Mouse (Mus musculus) C2C12 (cell line): ENCODE measurements at regions not wholly inside any gene's neighbourhood (a gene's known extent, or its start where the extent isn't known, plus 50 kb on each side); places are given as distances from the start of the nearest gene placed in this dataset.

Experiments
- CTCF ChIP-seq: IDR thresholded peaks from one replicate; pipeline ENCODE4 v1.5.1; 2011; ENCODE audit not compliant: control insufficient read depth, insufficient read depth, insufficient read length
- FOSL1 ChIP-seq: IDR thresholded peaks from one replicate; pipeline ENCODE4 v1.8.0; 2011; ENCODE audit warnings: mild to moderate bottlenecking, low read length; ENCODE audit not compliant: poor library complexity, insufficient read depth, severe bottlenecking
- MYOD1 ChIP-seq: IDR thresholded peaks from one replicate; pipeline ENCODE4 v1.6.1; 2011; ENCODE audit warnings: low read depth; ENCODE audit not compliant: control insufficient read depth, insufficient read length
- MYOG ChIP-seq: IDR thresholded peaks from one replicate; pipeline ENCODE4 v1.6.1; 2011; ENCODE audit not compliant: control insufficient read depth, insufficient read length; ENCODE audit errors: extremely low read depth
- USF1 ChIP-seq: IDR thresholded peaks from one replicate; pipeline ENCODE4 v1.6.1; 2011; ENCODE audit warnings: low read depth, mild to moderate bottlenecking, control low read depth, moderate library complexity

DNA sequence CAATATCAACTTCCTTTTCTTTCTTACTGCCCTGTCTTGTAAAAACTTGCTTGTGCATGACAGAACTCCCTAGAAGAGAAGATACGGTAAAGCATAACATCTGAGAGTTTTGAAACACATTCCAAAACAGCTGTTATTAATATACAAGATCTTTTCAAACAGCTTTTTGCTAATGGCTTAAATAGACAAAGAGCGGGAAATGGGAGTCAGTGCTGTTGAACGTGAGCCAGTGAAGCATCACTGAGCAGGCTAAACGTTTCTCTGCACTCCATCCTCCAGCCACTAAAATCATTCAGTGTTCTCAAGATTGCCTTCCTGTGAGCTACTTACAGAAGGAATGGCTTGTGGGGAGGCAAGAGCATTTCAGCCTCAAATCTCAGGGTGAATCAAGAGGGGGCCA lies 202.0 kb upstream of the Cd180 start:
- TF ChIP-seq FOSL1 (no peak), CTCF (no peak), MYOD1 (no peak), USF1 (no peak), MYOG (no peak)
